Mouse (Mus musculus) liver, adult 2 months (tissue): Measurements from ENCODE around the gene Mta3. TPM values are rescaled to one million over a fixed set of nuclear protein-coding genes. Genes with fewer than 3 reads are reported as not detected.

ENCODE experiments used
- DNase-seq: peaks from one replicate; pipeline ENCODE4 v3.0.0-alpha.2; 2011; ENCODE audit warnings: low read depth, low spot score; ENCODE audit errors: extremely low read depth
- H3K27ac ChIP-seq: fragments of 200-500 bp; replicated peaks from 2 replicates; pipeline ENCODE4 v1.5.1; 2012; ENCODE audit warnings: low read depth, mild to moderate bottlenecking, control low read depth, inconsistent platforms, low read length; ENCODE audit not compliant: insufficient read depth
- H3K27me3 ChIP-seq: fragments of 200-500 bp; 2 replicates; pipeline ENCODE4 v1.6.1; 2012; ENCODE audit warnings: mild to moderate bottlenecking, moderate library complexity, low read length, inconsistent platforms; ENCODE audit not compliant: control insufficient read depth, insufficient read depth
- H3K36me3 ChIP-seq: fragments of 200-500 bp; 2 replicates; pipeline ENCODE4 v1.6.1; 2012; ENCODE audit warnings: low read length, inconsistent platforms; ENCODE audit not compliant: control insufficient read depth, insufficient read depth
- H3K4me1 ChIP-seq: fragments of 200-500 bp; 2 replicates; pipeline ENCODE4 v1.6.1; 2011; ENCODE audit warnings: low read length; ENCODE audit not compliant: control insufficient read depth, insufficient read depth
- H3K4me3 ChIP-seq: fragments of 200-500 bp; 2 replicates; pipeline ENCODE4 v1.5.1; 2011; ENCODE audit warnings: low read depth, mild to moderate bottlenecking, control low read depth, low read length, moderate library complexity; ENCODE audit not compliant: insufficient read depth
- H3K79me2 ChIP-seq: fragments of 200-500 bp; 2 replicates; pipeline ENCODE4 v1.6.1; 2012; ENCODE audit warnings: inconsistent platforms, mild to moderate bottlenecking, low read length, moderate library complexity; ENCODE audit not compliant: control insufficient read depth, insufficient read depth
- H3K9ac ChIP-seq: fragments of 200-500 bp; 2 replicates; pipeline ENCODE4 v1.6.1; 2012; ENCODE audit warnings: low read depth, mild to moderate bottlenecking, control low read depth, inconsistent platforms, low read length
- CTCF ChIP-seq: fragments of 200-500 bp; IDR thresholded peaks from 2 replicates; pipeline ENCODE4 v1.5.1; 2011; ENCODE audit warnings: low read depth, low read length, control low read depth
- POLR2A ChIP-seq: fragments of 200-500 bp; IDR thresholded peaks from 2 replicates; pipeline ENCODE4 v1.6.1; 2011; ENCODE audit warnings: low read length, control low read depth; ENCODE audit not compliant: insufficient read depth; ENCODE audit errors: extremely low read depth
- WGBS: fragments of 180-500 bp; shearing (Covaris S2); methylation state at CpG from one replicate; pipeline ENCODE4 v1.1.7; 2018; 5-methylcytosine and 5-hydroxymethylcytosine counted together
- polyA plus RNA-seq: library from polyadenylated mRNA; depleted of rRNA; stranded (reverse); fragments of >200 nt; gene quantifications from 2 replicates; pipeline ENCODE4 v1.2.3, GENCODE M21; 2012
- total RNA-seq: library from RNA; depleted of rRNA; stranded (reverse); fragments of >200 nt; gene quantifications from 2 replicates; pipeline ENCODE4 v1.2.3, GENCODE M21; 2014

Gene Mta3
- total and polyA plus RNA-seq, 2 experiments, result 11.3 to 16.0 TPM

DNA sequence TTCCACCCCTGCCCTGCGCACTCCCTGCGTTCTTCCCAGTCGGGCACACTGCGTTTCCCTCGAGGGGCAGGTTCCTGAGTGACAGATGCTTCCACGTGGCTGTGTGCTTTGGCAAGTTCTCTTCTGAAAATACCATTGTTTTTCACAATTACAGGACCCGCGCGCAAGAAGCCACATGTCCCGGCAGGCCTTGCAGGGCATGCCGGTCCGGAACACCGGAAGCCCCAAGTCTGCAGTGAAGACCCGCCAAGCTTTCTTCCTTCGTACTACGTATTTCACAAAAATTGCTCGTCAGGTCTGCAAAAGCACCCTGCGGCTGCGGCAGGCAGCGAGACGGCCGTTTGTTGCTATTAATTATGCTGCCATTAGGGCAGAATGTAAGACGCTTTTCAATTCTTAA is 86.4 kb downstream of the Mta3 start:
- no peaks in the 10 kb centered on the region for H3K27me3 ChIP-seq

DNA sequence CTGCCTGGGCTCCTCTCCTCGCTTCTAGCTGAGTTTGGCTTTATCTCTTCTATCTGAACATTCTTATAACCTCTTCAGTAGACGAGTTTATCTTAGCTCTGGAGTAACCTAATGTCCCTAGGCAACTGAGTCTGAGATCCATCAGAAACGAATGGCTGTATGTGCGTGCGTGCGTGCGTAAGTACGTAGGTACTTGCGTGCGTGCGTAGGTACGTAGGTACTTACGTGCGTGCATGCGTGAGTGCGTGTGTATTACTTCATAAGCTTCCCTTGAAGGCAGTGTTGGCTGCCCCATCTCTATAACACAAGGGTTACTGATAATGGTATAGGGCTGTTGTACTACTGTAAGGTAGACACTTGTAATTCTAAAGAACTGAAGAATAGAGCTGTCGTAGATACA is 89.2 kb downstream of the Mta3 start:
- H3K79me2 ChIP-seq, result no peaks in the 10 kb centered on the region
- no peaks in the 10 kb centered on the region for H3K4me1 ChIP-seq
- H3K9ac ChIP-seq, result no peak overlapping the region
- H3K4me3 ChIP-seq, result no peak overlapping the region
- no peaks in the 10 kb centered on the region for H3K27me3 ChIP-seq
- no peak overlapping the region for H3K27ac ChIP-seq
- peaks cover 13% of the 10 kb centered on the region; the same call in 1 of the 2 replicates for H3K36me3 ChIP-seq
- WGBS, result 97% methylated on average over 17 of the region's 17 CpGs
- TF ChIP-seq CTCF (no peak), POLR2A (no peak)
- no peak for DNase-seq

More for the DNA sequence above, 86.4 kb downstream of the Mta3 start:
- Histone ChIP-seq H3K4me1 (no peaks in the 10 kb centered on the region), H3K79me2 (no peaks in the 10 kb centered on the region), H3K36me3 (peaks cover 11% of the 10 kb centered on the region; the same call in 1 of the 2 replicates), H3K9ac (no peak overlapping the region), H3K4me3 (no peak overlapping the region), H3K27ac (no peak overlapping the region)
- DNase-seq, result no peak
- 96% methylated on average over 23 of the region's 23 CpGs for WGBS
- no peak for TF ChIP-seq POLR2A
- no peak for TF ChIP-seq CTCF

DNA sequence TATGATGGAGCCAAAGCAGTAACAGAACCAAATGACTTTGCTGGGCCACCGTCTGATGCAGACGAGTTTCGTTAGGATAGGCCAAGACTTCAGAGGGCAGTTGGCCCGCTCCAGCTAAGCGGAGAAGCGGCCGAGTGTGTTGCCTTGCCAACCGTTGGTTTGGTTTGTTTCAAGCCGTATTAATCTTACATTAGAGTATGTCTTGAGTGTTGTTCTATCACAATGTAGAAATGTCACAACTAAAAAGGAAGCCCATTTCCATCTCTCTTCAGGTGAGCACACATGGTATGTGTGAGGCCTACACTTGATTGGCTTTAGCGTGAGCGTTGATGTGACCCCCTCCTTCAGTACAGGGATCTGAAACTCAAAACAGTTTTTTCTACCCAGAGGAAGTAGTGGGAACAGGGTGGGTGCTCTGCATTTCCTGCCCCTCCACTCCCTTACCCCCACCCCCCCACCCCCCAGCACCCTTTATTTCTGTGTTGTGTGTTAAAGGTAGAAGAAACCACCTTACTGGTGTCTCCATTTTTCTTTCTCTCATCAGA is 93.6 kb downstream of the Mta3 start:
- Histone ChIP-seq H3K4me1 (no peaks in the 10 kb centered on the region), H3K9ac (no peak overlapping the region), H3K27me3 (no peaks in the 10 kb centered on the region), H3K27ac (no peak overlapping the region), H3K79me2 (no peaks in the 10 kb centered on the region), H3K36me3 (peaks cover 11% of the 10 kb centered on the region; the same call in 1 of the 2 replicates), H3K4me3 (no peak overlapping the region)
- DNase-seq, result no peak
- TF ChIP-seq CTCF, result no peak
- TF ChIP-seq POLR2A, result no peak
- WGBS, result 96% methylated on average over 11 of the region's 11 CpGs

DNA sequence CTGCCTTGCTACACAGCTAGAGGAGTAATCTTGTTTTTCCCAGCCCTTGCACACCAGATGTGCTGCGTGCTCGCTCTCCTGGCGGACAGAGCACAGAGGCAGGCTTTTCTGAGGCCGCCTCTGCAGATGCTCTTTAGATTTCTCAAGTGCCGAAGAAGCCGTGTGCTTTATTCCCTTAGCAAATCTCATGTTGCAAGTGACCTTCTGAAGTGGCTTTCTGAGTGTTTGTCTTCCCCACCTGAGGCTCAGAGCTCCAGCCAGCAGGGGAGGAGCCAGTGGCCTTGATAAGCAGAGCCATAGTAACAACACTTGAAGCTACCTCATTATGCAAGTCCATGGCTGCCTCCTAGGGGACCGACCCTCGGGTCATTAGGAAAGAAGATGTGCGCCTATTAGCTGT is 98.0 kb downstream of the Mta3 start:
- H3K36me3 ChIP-seq, result peaks cover 15% of the 10 kb centered on the region; the same call in 1 of the 2 replicates
- WGBS, result 79% methylated on average over 9 of the region's 9 CpGs
- H3K9ac ChIP-seq, result no peak overlapping the region

DNA sequence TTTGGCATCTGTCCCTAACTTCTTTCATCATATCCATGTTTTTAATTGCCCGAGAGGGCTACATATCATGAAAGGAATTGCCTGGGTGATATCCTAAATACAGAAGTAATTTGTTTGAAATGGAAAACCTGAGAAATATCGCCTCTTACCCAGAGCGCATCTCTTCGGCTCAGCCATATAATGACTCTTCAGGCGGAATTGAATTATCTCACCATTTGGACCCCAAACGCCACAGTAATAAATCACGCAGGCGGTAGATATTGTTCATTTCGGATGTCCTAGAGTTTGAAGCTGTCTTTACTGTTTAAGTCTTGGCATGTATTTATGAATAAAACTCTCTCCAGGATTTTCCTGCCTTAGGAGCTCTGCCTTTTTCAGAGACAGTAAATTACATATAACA is 99.1 kb downstream of the Mta3 start:
- Histone ChIP-seq H3K9ac (no peak overlapping the region), H3K4me1 (no peaks in the 10 kb centered on the region), H3K36me3 (peaks cover 14% of the 10 kb centered on the region; the same call in 1 of the 2 replicates), H3K27ac (no peak overlapping the region), H3K27me3 (no peaks in the 10 kb centered on the region), H3K4me3 (no peak overlapping the region), H3K79me2 (no peaks in the 10 kb centered on the region)
- TF ChIP-seq POLR2A, result no peak
- no peak for TF ChIP-seq CTCF
- 97% methylated on average over 9 of the region's 9 CpGs for WGBS
- no peak for DNase-seq

More for the DNA sequence above, 98.0 kb downstream of the Mta3 start:
- Histone ChIP-seq H3K27ac (no peak overlapping the region), H3K27me3 (no peaks in the 10 kb centered on the region), H3K4me1 (no peaks in the 10 kb centered on the region), H3K4me3 (no peak overlapping the region), H3K79me2 (no peaks in the 10 kb centered on the region)
- no peak for DNase-seq
- TF ChIP-seq CTCF (no peak), POLR2A (no peak)

DNA sequence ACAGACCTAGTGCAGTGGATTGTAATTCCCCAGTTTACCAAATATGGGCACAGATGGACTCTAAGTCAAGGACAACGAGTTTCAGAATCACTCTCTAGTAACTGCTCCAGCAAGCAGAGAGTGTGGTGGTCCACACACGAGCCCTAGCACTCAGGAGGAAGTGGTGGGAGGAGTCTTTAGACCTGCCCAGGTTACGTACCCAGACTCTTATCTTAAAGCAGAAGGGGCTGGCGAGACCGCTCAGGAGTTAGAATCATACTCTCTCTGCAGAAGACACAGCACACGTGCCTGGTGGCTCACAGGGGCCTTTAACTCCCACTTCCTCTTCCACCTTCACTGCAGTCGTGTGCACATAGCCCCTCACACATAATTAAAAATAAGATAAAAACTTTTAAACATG is 101.4 kb downstream of the Mta3 start:
- H3K27me3 ChIP-seq, result no peaks in the 10 kb centered on the region
- H3K4me3 ChIP-seq, result no peak overlapping the region
- no peak for DNase-seq
- H3K9ac ChIP-seq, result no peak overlapping the region
- no peak overlapping the region for H3K27ac ChIP-seq
- no peaks in the 10 kb centered on the region for H3K79me2 ChIP-seq
- peaks cover 10% of the 10 kb centered on the region; the same call in 1 of the 2 replicates for H3K36me3 ChIP-seq
- WGBS, result 87% methylated on average over 7 of the region's 7 CpGs
- H3K4me1 ChIP-seq, result no peaks in the 10 kb centered on the region
- TF ChIP-seq CTCF, result no peak
- TF ChIP-seq POLR2A, result no peak
